Mouse (Mus musculus): ENCODE data around the gene C330021F23Rik.
A peak's percentile ranks its signal among the peaks of the same experiment; 100 is the strongest.

The C330021F23Rik gene

DNA sequence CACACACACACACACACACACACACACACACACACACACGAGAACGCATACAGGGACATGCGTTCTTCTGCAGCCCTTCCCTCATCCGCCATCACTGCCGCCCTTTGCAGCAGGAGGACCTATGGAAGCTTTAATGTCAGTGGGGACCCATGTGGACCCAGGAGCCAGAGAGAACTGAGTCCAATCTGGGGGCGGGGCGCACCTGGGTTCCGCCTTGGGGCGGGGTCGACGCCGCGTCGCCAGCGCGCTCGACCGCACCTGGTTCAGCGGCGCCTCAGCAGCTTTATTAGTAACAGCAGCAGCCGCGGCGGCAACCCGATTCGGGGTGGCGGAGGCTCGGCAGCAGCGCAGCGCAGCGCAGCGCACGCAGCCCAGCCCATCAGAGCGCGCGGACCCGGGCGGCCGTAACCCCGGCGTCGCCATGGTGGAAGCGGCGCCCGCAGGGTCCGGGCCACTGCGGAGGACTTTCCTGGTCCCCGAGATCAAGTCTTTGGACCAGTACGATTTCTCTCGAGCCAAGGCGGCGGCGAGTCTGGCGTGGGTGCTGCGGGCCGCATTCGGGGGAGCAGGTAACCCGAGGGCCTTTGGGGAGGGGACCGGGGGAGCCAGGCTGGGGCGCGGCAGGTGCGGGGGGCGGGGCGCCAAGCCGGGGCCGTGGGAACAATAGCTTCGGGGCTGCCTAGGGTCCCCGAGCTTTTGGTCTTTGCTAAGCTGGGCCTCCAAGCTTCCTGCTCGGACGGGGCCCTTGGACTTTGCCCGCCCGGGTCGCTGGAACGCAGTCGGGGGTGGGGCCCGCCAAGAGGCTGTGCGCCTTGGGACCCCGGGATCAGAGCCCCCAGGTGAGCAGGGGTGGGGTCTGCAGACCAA, 19.8 kb downstream of the C330021F23Rik start:
- DNase-seq (ENCODE audit: low spot score in 2 of 2): no peak

DNA sequence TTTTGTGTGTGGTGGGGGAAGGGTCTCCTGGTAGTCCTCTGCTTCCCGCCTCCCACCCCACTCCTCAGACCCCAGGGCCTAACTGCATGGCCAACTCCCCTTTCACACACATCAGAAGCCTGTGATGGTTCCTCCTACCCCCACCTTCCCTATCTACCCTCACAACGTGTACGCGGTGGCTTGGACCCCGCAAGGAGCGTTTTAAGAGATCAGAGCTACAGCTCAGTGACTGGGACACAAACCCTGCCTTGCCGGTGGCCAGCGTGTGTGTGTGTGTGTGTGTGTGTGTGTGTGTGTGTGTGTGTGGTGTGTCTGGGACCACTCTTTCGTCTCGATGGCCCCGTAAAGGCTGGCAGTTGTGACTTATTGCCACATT, 20.5 kb downstream of the C330021F23Rik start:
- no peak for DNase-seq (ENCODE audit: low spot score in 2 of 2)

DNA sequence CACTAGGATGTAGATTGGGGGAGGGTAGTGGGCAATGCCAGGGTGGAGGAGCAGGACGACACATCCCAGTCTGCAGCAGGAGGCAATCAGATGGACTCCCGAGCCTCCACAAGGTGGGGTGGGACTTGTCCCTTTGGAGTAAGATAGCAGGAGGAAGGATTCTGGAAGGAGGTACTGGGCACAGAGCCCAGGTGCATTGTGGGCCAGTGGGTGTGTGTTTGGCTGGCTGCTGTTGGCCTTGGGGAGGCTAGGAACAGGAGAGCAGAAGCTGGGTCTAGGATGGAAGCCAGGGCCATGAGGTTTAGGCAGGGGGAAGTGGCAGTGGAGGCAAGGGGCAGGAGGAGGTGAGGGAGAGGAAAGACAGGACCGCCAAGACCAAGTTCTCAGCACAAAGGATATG, 25.7 kb downstream of the C330021F23Rik start:
- no peak for DNase-seq (ENCODE audit: low spot score in 2 of 2)

DNA sequence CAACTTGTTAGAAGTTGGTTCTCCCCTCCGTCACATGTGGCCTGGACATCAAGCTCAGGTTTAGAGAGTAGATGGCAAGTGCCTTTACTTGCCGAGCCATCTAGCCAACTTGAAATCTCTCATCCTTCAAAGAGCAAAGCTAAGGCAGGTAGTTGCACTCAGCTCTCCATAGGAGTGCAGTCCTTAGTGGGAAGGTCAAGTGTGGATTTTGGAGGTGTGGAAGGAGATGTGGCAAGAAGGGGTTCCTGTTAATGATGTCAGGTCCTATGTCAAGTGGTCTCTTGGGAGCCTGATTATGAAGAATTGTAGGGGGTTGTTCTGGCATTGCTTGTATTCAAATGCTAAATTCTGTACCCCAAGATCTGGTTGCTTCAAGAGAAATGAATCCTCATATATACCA, 26.7 kb downstream of the C330021F23Rik start:
- DNase-seq (ENCODE audit: low spot score in 2 of 2): no peak

DNA sequence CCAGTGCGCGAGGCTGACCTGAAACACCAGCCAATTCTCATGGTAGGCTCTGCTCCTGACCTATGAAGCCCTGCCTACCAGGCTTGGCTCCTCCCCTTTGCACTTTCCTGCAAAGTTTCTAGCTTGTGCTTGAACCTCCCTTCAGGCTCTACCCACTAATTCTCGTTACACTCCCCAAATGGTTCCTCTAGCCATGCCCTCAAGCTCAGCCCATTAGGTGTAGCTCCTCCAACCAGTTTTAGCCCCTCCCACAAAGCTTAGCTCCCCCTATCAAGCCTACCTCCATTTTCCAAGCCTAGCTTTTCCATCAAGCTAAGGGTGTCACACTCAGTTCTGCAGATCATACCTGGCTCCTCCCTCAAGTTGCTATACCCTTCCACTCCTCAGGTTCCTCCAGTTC, 30.3 kb downstream of the C330021F23Rik start:
- DNase-seq (ENCODE audit: low spot score in 2 of 2): no peak

DNA sequence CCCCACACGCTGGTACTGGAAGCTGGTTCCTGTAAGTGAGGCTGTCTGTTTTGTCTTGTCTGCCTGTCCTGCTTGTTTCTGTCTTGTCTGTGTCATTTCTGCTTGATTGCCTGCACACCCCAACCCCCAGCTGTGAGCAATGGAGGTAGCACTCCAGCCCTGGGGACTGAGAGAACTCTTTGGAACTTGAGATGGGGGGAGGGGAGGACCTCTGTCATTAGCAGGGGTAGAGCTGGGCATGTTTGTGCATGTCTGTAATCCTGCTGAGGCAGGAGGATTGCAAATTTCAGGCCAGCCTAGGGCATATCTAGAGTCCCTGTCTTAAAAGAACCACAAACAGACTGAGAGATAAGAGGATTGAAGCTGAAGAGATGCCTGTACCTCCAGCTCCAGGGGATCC, 31.4 kb downstream of the C330021F23Rik start:
- DNase-seq (ENCODE audit: low spot score in 2 of 2): no peak

DNA sequence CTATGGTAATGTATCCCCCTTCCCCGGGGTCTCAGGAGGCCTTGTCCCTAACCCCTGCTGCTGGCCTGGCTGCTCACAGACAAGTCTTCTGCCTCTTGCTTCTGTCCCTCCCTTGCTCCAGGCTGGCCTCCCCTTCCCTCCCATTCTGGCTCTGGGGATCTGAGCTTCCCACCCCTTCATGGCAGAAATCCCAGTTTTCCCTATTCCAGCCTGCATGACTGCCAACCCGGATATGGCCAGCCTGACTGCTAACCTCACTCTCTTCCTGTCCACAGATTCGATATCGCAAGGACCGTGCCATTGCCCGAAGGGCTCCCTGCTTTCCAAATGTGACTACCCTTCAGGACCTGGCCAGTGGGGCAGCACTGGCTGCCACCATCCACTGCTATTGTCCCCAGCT, 32.6 kb downstream of the C330021F23Rik start:
- no peak for DNase-seq (ENCODE audit: low spot score in 2 of 2)

DNA sequence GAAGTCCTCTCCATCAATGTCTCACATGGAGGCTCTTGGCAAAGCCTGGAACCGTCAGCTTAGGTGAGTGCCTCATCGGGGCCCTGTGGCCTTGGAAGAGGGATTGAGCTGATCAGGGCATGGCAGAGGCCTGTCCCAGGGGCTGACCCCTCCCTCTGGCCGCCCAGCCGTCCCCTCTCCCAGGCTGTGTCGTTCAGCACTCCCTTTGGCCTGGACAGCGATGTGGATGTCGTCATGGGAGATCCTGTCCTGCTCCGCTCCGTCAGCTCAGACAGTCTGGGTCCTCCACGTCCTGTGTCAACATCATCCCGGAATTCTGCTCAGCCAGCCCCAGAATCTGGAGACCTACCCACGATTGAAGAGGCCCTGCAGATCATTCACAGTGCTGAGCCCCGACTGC, 35.6 kb downstream of the C330021F23Rik start:
- no peak for DNase-seq (ENCODE audit: low spot score in 2 of 2)

DNA sequence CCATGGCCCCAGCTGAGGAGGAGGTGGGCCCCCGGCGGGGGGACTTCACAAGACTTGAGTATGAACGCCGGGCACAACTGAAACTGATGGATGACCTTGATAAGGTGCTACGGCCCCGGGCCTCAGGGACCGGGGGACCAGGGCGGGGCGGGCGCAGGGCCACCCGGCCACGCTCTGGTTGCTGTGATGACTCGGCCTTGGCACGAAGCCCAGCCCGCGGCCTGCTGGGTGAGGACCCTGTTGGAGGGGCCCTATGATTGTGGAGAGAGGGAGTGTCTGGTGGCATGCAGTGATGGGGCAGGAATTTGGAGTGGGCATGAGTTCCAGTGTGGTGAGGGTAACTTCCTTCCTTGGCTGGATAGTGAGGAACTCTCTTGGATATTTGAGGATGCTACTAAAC, 38.8 kb downstream of the C330021F23Rik start:
- no peak for DNase-seq (ENCODE audit: low spot score in 2 of 2)

DNA sequence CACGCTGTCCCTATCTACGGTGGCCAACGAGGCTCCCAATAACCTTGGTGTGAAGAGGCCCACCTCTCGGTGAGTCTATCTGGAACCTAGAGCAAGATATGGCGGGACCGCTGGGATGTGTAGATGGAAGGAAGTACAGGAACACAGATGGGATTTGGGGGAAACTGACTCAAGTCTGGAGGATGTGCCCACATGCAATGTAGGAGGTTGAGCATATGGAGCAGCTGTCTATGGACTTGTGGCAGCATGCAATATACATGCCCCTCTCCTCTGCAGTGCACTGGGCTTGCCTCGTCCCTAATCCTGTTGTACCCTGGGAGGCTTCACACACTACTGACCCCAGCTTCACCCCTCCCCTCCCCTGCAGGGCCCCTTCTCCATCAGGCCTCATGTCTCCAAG, 40.0 kb downstream of the C330021F23Rik start:
- no peak for DNase-seq (ENCODE audit: low spot score in 2 of 2)

DNA sequence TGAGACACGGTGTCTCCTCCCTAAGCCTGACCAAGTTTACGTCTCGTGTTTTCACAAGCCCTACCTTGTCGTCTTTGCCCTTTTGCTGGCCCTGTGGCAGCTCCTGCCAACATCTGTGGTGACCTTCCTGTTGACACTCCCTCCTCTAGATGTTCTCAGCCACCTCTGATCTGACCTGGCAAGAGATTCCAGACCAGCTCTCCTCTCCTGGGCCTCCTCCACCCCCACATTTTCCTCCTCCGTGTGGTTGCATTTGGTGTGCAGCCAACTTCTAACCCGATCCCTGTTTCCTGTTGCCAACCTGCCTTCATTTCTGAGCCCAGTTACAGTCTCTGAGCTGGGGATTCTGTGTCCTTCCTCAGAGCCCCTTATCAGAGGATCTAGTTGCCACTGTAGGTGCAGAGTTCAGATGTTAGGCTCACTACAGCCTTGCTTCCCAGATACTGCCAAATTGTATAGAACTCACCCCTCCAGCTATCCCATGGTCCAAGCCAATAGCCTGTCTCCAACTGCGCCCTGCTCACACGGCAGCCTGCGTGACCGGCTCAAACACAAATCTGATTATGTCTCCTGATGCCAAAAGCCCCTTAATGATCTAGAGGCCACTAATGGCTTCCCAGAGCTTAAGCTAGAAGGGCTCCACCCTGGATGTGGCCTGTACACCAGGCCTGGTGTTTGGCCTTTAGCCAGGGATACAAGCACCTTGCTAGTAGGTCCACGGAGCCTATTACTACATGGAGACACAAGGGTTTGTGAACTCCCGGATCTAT, 41.4 kb downstream of the C330021F23Rik start:
- DNase-seq (ENCODE audit: low spot score in 2 of 2): no peak

DNA sequence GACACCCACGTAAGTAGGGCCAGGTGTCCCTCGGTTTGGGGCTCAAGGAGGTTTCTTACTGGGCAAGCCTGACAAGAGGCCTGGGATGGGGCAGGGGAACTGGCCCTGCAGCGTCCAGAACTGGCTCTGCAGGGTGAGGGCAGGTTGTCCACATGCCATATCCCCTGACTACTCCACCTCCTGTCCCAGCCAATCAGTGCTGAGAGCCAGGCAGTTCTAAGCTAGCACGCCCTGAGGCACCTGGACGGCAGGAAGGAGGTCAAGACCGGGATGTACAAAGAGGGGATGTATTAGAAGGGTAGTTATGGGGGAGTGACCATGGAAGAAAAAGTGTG, 42.0 kb downstream of the C330021F23Rik start:
- DNase-seq (ENCODE audit: low spot score in 2 of 2): no peak

DNA sequence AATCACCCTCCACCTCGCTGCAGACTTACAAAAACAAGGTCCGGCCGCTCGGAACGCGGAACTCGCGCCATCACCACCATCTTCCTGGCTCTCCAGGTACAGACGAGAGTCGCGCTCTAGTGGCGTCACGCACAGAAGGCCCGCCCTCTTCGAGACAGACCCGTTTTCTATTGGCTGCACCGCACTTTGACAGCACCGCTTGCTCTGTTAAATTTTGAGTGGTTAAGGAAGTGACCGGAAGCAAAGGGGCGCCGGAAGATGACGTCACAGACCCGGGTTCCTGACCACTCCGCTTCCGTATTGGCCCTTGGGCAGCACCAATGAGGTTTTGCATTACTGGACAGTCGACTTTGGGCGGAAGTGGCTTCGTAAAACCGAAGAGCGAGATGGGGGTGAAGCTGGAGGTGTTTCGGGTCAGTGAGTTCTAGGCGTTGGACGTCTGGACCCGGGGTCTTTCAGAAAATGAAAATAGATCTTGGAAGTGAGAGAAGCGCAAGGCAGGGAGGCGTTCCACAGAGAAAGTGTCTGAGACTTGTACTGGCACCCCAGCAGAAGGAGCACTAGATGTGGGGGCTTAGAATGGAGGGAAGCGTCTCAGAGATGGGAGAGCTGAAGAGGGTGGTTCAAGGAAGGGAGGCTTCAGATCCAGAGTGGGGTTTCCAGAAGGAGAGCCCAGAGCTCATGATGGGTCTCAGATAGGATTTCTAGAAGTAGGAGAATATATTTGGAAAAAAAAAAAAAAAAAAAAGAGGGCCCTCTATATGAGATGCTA, 53.6 kb downstream of the C330021F23Rik start, which contains the start of the genes Xab2 and Pet100:
TSS of gene Xab2 (minus strand) at position 118 of the 772 bp plus-strand sequence.
TSS of gene Pet100 (plus strand) at position 350 of the 772 bp plus-strand sequence.
- DNase-seq (ENCODE audit: low spot score in 2 of 2): peak; percentile 94 to 97

DNA sequence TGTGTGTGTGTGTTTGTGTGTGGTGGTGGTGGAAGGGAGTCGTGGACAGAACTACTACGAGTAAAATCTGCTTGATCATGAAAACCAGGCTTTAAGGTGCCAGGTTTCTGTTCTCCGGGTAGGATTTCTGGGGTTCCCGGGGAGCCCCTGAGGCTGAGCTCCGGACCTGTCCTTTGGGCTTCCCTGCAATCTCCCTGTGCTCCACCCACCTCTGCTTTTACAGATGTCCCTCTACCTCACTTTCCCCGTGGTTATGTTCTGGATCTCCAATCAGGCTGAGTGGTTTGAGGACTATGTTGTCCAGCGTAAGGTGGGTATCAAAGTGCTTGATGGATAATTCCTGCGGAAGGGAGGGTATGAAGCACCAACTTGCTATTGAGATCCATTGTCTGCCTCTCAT, 54.3 kb downstream of the C330021F23Rik start:
- no peak for DNase-seq (ENCODE audit: low spot score in 2 of 2)

DNA sequence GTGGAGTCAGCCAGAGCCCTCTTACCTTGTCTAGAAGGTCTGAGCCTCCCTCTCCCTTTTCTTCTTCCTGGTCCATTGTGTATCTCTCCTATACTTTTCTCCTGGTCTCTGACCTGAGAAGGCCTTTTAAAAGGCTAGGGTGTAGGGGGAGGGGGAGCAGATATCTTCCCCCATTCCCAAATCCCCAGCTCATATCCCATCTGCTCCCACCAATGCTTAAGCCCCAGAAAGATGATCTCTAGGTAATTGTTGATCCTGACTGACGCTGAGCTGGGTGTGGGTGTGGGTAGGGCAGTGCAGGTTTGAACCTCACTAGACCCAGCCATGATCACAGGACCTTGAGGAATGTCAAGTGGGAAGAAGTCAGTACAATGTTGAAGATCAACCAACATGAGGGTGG, 57.7 kb downstream of the C330021F23Rik start, which contains the start of gene Pcp2:
TSS of gene Pcp2 (minus strand) at position 101 of the 400 bp plus-strand sequence.
- no peak for DNase-seq (ENCODE audit: low spot score in 2 of 2)

DNA sequence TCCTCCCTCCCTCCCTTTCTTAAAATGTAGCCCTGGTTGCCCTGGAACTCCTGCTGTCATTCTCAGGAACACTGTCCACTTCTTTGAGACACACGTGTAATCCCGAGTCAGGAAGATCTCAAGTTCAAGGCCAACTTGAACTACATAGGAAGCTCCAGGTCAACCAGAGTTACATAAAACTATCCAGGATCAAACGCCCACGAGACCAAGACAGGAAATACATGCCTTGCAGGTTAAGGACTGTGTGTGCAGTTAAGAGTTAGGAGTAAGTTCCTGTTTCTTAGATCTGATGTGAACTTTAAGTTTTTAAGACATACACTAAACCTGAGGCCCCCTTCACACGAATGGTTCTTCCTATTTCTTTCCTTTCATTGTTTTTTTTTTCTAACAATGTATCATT, 59.2 kb downstream of the C330021F23Rik start:
- no peak for DNase-seq (ENCODE audit: low spot score in 2 of 2)

DNA sequence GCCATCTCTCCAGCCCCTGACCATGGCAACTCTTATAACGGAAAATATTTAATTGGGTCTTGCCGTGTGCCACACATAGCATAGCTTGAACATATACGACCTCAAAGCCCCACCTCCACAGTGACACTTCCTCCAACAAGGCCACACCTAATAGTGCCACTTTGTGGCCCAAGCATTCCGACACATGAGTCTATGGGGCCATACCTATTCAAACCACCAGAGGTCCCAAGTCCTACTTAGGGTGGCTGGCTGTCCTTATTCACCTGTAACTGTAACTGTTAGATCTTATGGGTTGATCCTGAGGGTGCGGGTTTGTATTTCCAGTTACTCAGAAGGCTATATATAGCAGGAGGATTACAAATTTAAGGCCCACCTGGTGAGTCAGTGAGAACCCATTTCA, 60.2 kb downstream of the C330021F23Rik start:
- DNase-seq (ENCODE audit: low spot score in 2 of 2): peak in 1 of 2 experiments; percentile 31

DNA sequence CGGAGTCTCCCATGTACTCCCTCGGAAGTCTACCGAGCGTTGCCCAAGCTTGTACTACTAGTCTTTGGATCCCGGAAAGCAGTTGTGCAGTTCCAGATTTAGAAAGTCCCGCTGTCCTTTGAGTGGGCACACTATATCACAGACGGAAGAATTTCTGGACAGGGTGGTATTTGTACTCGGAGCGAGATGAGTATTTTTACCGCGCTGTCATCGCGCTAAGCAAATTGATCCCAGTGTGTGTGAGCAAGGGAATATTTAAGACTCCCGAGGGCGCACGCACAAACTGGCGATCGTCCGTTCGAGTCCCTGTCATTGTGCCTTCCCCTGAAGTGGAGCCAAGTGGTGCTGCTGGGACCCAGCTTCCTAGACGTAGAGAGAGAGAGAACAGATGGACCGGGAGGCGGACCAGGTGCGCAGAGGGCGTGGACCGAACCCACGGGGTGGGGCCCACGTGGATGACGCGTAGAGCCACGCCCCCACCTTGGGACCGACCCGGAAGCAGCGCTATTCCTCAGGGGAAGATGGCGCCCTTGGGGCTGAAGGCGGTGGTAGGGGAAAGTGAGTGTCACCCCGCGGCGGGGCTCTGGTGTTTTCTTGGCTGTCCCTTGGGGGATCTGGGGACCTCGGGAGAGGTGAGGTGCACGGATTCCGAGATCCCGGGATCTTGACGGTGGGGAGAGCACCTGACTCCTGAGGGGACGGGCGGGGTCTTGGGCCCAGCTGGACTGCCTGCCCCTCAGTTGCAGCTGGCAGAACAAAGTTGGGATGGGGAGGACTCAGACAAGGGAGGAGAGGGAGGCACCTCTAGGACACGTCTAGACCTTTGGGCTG, 63.1 kb downstream of the C330021F23Rik start, which contains the start of gene Stxbp2:
TSS of gene Stxbp2 (plus strand) at position 309 of the 831 bp plus-strand sequence.
- DNase-seq (ENCODE audit: low spot score in 2 of 2): peak; percentile 70 to 79

DNA sequence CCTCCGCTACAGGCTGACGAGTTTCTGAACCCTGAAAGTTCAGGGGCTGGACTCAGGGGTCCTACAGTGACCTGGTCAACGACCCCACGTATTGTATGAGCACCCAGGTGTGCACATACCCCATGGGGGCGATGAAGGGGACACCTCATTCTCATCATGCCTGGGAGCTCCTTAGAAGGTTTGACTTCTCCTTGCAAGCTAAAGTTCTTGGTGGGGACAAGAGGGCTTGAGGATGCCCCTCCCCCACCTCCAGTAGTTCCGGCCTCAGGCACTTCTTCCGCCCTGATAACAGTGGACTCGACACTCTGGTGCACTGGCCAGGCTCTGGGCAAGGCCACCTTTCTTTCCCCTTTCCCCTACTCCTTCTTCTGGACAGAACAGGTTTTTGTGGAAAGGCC, 63.7 kb downstream of the C330021F23Rik start:
- DNase-seq (ENCODE audit: low spot score in 2 of 2): no peak

Data from spleen, postnatal 14 days (tissue).